In genomic region chr3:85857083-85857482, GRCm38 (mm10) we compare ENCODE assay signal across 24 mouse cellular contexts. TPM values are rescaled to one million over a fixed set of nuclear protein-coding genes. Genes with fewer than 3 reads are reported as not detected.
DNase-seq lines count a peak whose midpoint lies in the region; ATAC-seq and TF ChIP-seq lines count a peak whose summit lies in the region.
"Had no signal": no experiment of that assay in that cellular context is flagged by ENCODE, and none has a peak within 500 bp of the region (broad histone marks: within the 10 kb centered on the region; RNA-seq: fewer than 3 reads in every experiment).

No protein-coding gene starts in this region.

- H3K27ac ChIP-seq in liver, postnatal 0 days (ENCODE audit: low read depth) = no peak overlapping the region
- peak overlapping the region; percentile 66 for H3K27ac ChIP-seq in liver, embryonic 12.5 days
- H3K27ac ChIP-seq: embryonic facial prominence, embryonic 10.5 days; hindbrain, embryonic 14.5 days had no signal

- no peak overlapping the region for H3K4me2 ChIP-seq in liver, postnatal 0 days (ENCODE audit: low read depth, low read length)
- H3K4me2 ChIP-seq in liver, embryonic 12.5 days = peak overlapping the region; percentile 35
- H3K4me2 ChIP-seq: hindbrain, embryonic 14.5 days had no signal

- H3K4me1 ChIP-seq in liver, postnatal 0 days (ENCODE audit: insufficient read depth) = peaks cover 12% of the 10 kb centered on the region; the same call in 1 of the 2 replicates
- peaks cover 44% of the 10 kb centered on the region for H3K4me1 ChIP-seq in liver, embryonic 12.5 days

- no peaks in the 10 kb centered on the region for H3K9me3 ChIP-seq in liver, postnatal 0 days (ENCODE audit: low read length)
- H3K9me3 ChIP-seq in liver, embryonic 12.5 days (replicated peaks) = no peaks in the 10 kb centered on the region
- H3K9me3 ChIP-seq: embryonic facial prominence, embryonic 10.5 days had no signal

- no peak for TF ChIP-seq CTCF in liver, postnatal 0 days (IDR thresholded peaks at IDR 0.05; ENCODE audit: low read depth)

- no peak for ATAC-seq in liver, postnatal 0 days
- ATAC-seq in liver, embryonic 12.5 days = peak; percentile 61
- ATAC-seq in megakaryocyte-erythroid progenitor cell, adult 5-6 weeks (replicated peaks; ENCODE audit: low FRiP score, low TSS enrichment, poor library complexity, severe bottlenecking) = peak; percentile 65; the same call in 1 of the 2 replicates
- ATAC-seq: forebrain, postnatal 0 days; midbrain, embryonic 16.5 days had no signal

- no peaks in the 10 kb centered on the region for H3K27me3 ChIP-seq in liver, postnatal 0 days (ENCODE audit: insufficient read depth, low read length)
- H3K27me3 ChIP-seq in liver, embryonic 12.5 days (replicated peaks) = no peaks in the 10 kb centered on the region

- WGBS in liver, postnatal 0 days (ENCODE audit: insufficient replicate concordance) = 25% methylated on average over 4 of the region's 4 CpGs
- WGBS in liver, embryonic 12.5 days (ENCODE audit: insufficient replicate concordance) = 18% methylated on average over 4 of the region's 4 CpGs

- DNase-seq in liver (peak; percentile 54), adipocyte (ENCODE audit: low spot score) (no peak)
- DNase-seq in liver, postnatal 0 days = no peak
- DNase-seq in c-Kit-positive CD71-negative TER-119-negative erythroid progenitor cells, embryonic 14.5 days (ENCODE audit: low read depth) = peak; percentile 18
- DNase-seq in lung, postnatal 10 days = no peak
- DNase-seq: adrenal gland, postnatal 14 days; cerebellum, adult 11 months; cerebellum, adult 9-11 months; forebrain, postnatal 0 days; heart, postnatal 4 days; kidney, adult 2 months; kidney, postnatal 14 days; lung, adult 18-20 months; lung, postnatal 14 days; thymus, adult 18-20 months; thymus, postnatal 36 days had no signal

- H3K4me3 ChIP-seq in liver, postnatal 0 days (ENCODE audit: low read depth, low read length) = no peak overlapping the region
- no peak overlapping the region for H3K4me3 ChIP-seq in liver, embryonic 12.5 days
- H3K4me3 ChIP-seq: embryonic facial prominence, embryonic 10.5 days had no signal

- TF ChIP-seq EP300 in liver, postnatal 0 days (IDR thresholded peaks at IDR 0.05; ENCODE audit: low read depth) = no peak; the same call in 1 of the 2 replicates

- no peaks in the 10 kb centered on the region for H3K36me3 ChIP-seq in liver, postnatal 0 days (replicated peaks; ENCODE audit: insufficient read depth, low read length)
- H3K36me3 ChIP-seq in liver, embryonic 12.5 days = no peaks in the 10 kb centered on the region
- H3K36me3 ChIP-seq: embryonic facial prominence, embryonic 10.5 days had no signal

- no peak overlapping the region for H3K9ac ChIP-seq in liver, postnatal 0 days (replicated peaks)
- H3K9ac ChIP-seq in liver, embryonic 12.5 days = no peak overlapping the region
- H3K9ac ChIP-seq: forebrain, postnatal 0 days; hindbrain, embryonic 14.5 days had no signal

RNA-seq across cellular contexts. Expression of gene Glt28d2, which starts 30.2 kb away (rescaled TPM):
- 0.48 and 0.56 TPM in 2 replicates for polyA plus RNA-seq in liver, postnatal 0 days (2015; fragmentation: Nextera tagmentation; extraction: Ambion mirVana)
- polyA plus RNA-seq in liver, embryonic 12.5 days (2016; fragmentation: Nextera tagmentation; extraction: Ambion mirVana) = 0.20 and 0.24 TPM in 2 replicates
- total RNA-seq in megakaryocyte-erythroid progenitor cell, adult 5-6 weeks (2014; fragmentation: Nextera tagmentation) = not detected in 2 replicates
- 1.4 TPM in 1 of 2 replicates, not detected in the other for total RNA-seq in megakaryocyte-erythroid progenitor cell, adult 5-6 weeks (2017)
- total RNA-seq: granulocyte monocyte progenitor cell, adult 5-6 weeks; MEL had no signal

RNA-seq across cellular contexts. Expression of gene Gm37240, which starts 30.2 kb away (rescaled TPM):
- 0.49 and 0.72 TPM in 2 replicates for polyA plus RNA-seq in liver, postnatal 0 days (2015; fragmentation: Nextera tagmentation; extraction: Ambion mirVana)
- polyA plus RNA-seq in liver, embryonic 12.5 days (2016; fragmentation: Nextera tagmentation; extraction: Ambion mirVana) = 0.52 and 1.1 TPM in 2 replicates
- not detected in 2 replicates for total RNA-seq in megakaryocyte-erythroid progenitor cell, adult 5-6 weeks (2014; fragmentation: Nextera tagmentation)
- total RNA-seq in megakaryocyte-erythroid progenitor cell, adult 5-6 weeks (2017) = 0.46 TPM in 1 of 2 replicates, not detected in the other
- total RNA-seq: granulocyte monocyte progenitor cell, adult 5-6 weeks; MEL had no signal
- polyA plus RNA-seq: neural tube, embryonic 14.5 days had no signal

RNA-seq across cellular contexts. Expression of gene Fam160a1, which starts 40.0 kb away (rescaled TPM):
- 0.26 and 0.31 TPM in 2 replicates for polyA plus RNA-seq in liver, postnatal 0 days (2015; fragmentation: Nextera tagmentation; extraction: Ambion mirVana)
- 0.44 and 0.47 TPM in 2 replicates for polyA plus RNA-seq in liver, embryonic 12.5 days (2016; fragmentation: Nextera tagmentation; extraction: Ambion mirVana)
- not detected in 2 replicates for total RNA-seq in megakaryocyte-erythroid progenitor cell, adult 5-6 weeks (2014; fragmentation: Nextera tagmentation)
- total RNA-seq in megakaryocyte-erythroid progenitor cell, adult 5-6 weeks (2017) = not detected in 2 replicates
- total RNA-seq: granulocyte monocyte progenitor cell, adult 5-6 weeks; MEL had no signal

Comparison
In these comparisons a context has a peak if more than half of its experiments do, and no peak if none do; other contexts are left out.
1. DNase-seq: peak in liver (single experiment) and c-Kit-positive CD71-negative TER-119-negative erythroid progenitor cells, embryonic 14.5 days (single experiment); none in liver, postnatal 0 days (single experiment), adipocyte (single experiment) and lung, postnatal 10 days (single experiment).